Mouse (Mus musculus) liver, postnatal 0 days (tissue): Measurements from ENCODE around the gene Aire.

Source experiments
- CTCF ChIP-seq: sonication (generic); IDR thresholded peaks from 2 replicates; pipeline ENCODE4 v1.5.1; 2016; ENCODE audit warnings: antibody characterized with exemption, low read depth
- EP300 ChIP-seq: IDR thresholded peaks from 2 replicates; pipeline ENCODE4 v1.6.1; 2016; ENCODE audit warnings: antibody characterized with exemption, low read depth, mild to moderate bottlenecking

GRCm38 (mm10) chr10:78077862-78078261, 34.5 kb upstream of the Aire start:
- TF ChIP-seq CTCF (no peak), EP300 (no peak)
